Mouse (Mus musculus) limb, embryonic 13.5 days (tissue): Measurements from ENCODE around the gene Mtus2. TPM values are rescaled to one million over a fixed set of nuclear protein-coding genes. Genes with fewer than 3 reads are reported as not detected.
"Not testable (repeated sequence)": the region's sequence is repeated elsewhere in the genome, so short reads cannot be mapped to it uniquely, and the experiment has no call there.

Source experiments
- ATAC-seq: fragments of 200-750 bp; cut with Nextera tagmentation; 2 replicates; pipeline ENCODE4 v1.8.0; 2017; ENCODE audit warnings: low read depth, moderate number of reproducible peaks, moderate TSS enrichment; ENCODE audit not compliant: low FRiP score
- H3K27ac ChIP-seq: fragments of 300-500 bp; sonication (generic); 2 replicates; pipeline ENCODE4 v1.5.1; 2015; ENCODE audit warnings: inconsistent platforms, mild to moderate bottlenecking, moderate library complexity
- H3K27me3 ChIP-seq: fragments of 300-500 bp; sonication (generic); 2 replicates; pipeline ENCODE4 v1.6.1; 2015; ENCODE audit warnings: mild to moderate bottlenecking, inconsistent platforms
- H3K36me3 ChIP-seq: fragments of 300-500 bp; sonication (generic); 2 replicates; pipeline ENCODE4 v1.6.1; 2015; ENCODE audit warnings: inconsistent platforms, mild to moderate bottlenecking, moderate library complexity
- H3K4me1 ChIP-seq: fragments of 300-500 bp; sonication (generic); 2 replicates; pipeline ENCODE4 v1.6.1; 2015; ENCODE audit warnings: inconsistent platforms
- H3K4me2 ChIP-seq: fragments of 300-500 bp; sonication (generic); replicated peaks from 2 replicates; pipeline ENCODE4 v1.6.1; 2015; ENCODE audit warnings: inconsistent platforms, mild to moderate bottlenecking, moderate library complexity
- H3K4me3 ChIP-seq: fragments of 300-500 bp; sonication (generic); 2 replicates; pipeline ENCODE4 v1.5.1; 2015; ENCODE audit warnings: moderate library complexity, mild to moderate bottlenecking, inconsistent platforms
- H3K9ac ChIP-seq: fragments of 300-500 bp; sonication (generic); 2 replicates; pipeline ENCODE4 v1.6.1; 2015; ENCODE audit warnings: mild to moderate bottlenecking, inconsistent platforms
- H3K9me3 ChIP-seq: fragments of 300-500 bp; sonication (generic); 2 replicates; pipeline ENCODE4 v1.6.1; 2016; ENCODE audit warnings: inconsistent platforms
- WGBS: fragments of 180-500 bp; shearing (Covaris S2); methylation state at CpG from one replicate; pipeline ENCODE4 v1.1.7; 2015; 5-methylcytosine and 5-hydroxymethylcytosine counted together
- polyA plus RNA-seq: library from polyadenylated mRNA; unstranded; fragments of >200 nt; fragmentation: Nextera tagmentation; extraction: Ambion mirVana; gene quantifications from 2 replicates; pipeline ENCODE4 v1.2.1, GENCODE M21; 2015

Gene Mtus2
- polyA plus RNA-seq, 1 experiment from 2014 or later: 7.0 TPM

DNA sequence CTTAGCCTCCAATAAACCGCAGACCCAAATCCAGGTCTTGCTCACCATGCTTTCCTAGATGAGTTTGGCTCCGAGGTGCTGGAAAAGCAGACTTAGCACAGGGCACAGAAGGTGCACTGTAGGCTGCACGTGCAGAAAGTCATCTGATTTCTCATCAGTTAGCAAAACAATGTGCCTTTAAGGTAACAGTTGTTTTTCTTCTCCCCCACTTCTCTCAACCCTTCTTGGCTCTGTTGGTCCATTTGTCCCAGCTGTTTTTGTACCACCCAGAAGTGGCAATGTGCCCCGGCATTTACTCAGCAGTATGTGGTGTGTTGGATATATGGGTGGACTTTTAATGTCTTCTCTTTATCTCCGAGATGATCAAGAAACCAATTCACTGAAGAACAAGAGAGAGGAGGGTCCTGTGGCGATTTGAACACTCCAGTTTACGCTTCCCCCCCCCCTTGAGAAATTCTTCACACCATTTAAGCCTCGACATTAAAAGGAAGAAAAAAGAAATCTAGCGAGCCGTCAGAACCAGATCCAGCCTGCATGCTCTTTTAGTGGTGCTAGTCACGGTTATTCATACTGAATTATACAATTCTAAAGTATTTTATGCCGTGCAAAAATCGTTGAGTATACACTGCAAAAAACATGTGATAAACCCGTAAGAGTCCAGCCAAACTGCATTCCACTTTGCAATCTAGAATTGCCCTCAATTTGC lies 194.9 kb downstream of the Mtus2 start:
- H3K4me1 ChIP-seq: peaks cover 33% of the 10 kb centered on the region
- peaks cover 5% of the 10 kb centered on the region; the same call in 1 of the 2 replicates for H3K9me3 ChIP-seq
- no peak overlapping the region for H3K9ac ChIP-seq
- H3K4me3 ChIP-seq: no peak overlapping the region
- no peak overlapping the region; the same call in 1 of the 2 replicates for H3K4me2 ChIP-seq
- H3K27ac ChIP-seq: no peak overlapping the region
- H3K36me3 ChIP-seq: no peaks in the 10 kb centered on the region
- WGBS: 50% methylated on average over 14 of the region's 14 CpGs
- peaks cover 18% of the 10 kb centered on the region; the same call in 1 of the 2 replicates for H3K27me3 ChIP-seq
- ATAC-seq: no peak

DNA sequence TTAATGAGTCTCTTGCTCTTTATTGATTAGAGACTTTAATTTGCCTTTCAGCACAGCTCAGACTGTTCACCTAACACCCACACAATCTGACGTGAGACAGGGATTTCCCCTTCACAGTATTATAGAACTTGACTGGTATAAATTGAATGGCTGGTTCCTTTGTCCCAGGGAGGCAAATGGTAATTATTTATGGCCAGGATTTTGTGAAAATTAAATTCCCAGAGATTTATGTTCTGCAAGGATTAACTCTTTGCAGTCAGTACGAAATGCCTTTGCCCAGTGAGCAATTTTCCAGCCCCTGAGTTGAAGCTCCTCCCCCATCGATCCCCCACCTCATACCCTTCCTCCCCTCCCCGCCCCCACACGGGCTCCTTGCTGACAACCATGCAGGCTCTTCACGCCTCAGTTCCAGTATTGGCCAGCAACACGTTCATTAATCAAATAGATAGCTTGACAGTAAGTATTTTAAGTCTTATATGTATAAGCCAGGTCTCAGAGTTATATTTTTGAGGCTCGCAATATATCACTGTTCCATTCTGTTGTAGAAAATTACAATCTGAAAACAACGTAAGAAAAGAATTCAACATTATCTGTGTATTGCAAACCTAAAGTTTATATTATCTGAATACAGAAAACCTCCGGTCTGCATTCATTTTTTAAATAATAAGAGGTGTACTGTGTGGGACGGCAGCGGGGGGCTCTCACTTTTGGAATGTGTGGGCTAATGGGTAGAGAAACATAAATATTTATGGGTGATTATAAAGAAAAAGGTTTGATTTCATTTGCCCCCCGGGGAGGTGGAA lies 195.7 kb downstream of the Mtus2 start:
- Histone ChIP-seq H3K36me3 (no peaks in the 10 kb centered on the region), H3K4me3 (no peak overlapping the region), H3K4me2 (no peak overlapping the region; the same call in 1 of the 2 replicates), H3K27me3 (peaks cover 20% of the 10 kb centered on the region; the same call in 1 of the 2 replicates), H3K27ac (no peak overlapping the region), H3K9me3 (peaks cover 5% of the 10 kb centered on the region; the same call in 1 of the 2 replicates), H3K4me1 (peaks cover 35% of the 10 kb centered on the region), H3K9ac (no peak overlapping the region)
- no peak for ATAC-seq
- 45% methylated on average over 13 of the region's 13 CpGs for WGBS

DNA sequence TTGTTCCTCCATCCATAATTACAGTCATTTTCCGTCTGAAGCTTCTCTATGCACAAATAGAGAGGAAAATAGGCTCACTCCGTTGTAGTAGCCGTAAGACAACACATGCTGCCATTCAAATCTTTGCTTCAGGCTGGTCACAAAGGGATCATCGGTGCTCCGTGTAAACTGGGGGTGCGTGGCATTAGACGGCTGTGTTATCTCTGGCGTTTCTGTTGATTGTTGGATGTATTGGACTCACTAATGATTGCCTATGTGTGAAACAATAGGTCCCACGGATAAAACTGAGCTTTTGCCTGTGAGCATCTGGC lies 196.2 kb downstream of the Mtus2 start:
- Histone ChIP-seq H3K36me3 (no peaks in the 10 kb centered on the region), H3K4me1 (peaks cover 35% of the 10 kb centered on the region), H3K4me3 (no peak overlapping the region), H3K9ac (no peak overlapping the region), H3K27me3 (peaks cover 24% of the 10 kb centered on the region; the same call in 1 of the 2 replicates), H3K27ac (no peak overlapping the region), H3K4me2 (no peak overlapping the region), H3K9me3 (peaks cover 5% of the 10 kb centered on the region; the same call in 1 of the 2 replicates)
- ATAC-seq: no peak
- WGBS: 65% methylated on average over 9 of the region's 9 CpGs

DNA sequence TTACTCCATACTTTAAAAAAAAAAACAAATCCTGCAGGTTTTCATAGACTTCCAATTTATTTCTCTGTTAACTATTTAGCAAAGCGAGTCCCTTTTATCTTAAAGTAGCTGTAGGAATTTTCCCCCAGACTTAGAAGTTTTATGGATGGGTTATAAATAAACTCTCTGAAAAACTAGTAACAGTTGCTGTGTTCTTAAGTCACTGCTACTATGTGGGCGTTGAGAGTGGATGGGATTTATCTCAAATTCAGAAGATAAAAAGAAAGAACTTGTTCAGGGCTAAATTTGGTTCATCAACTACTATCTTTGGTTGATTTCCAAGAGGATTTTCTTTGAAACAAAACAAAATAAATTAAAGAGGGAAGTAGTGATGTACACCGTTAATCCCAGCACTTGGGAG lies 197.6 kb downstream of the Mtus2 start:
- no peak overlapping the region for H3K4me2 ChIP-seq
- no peak overlapping the region for H3K4me3 ChIP-seq
- no peaks in the 10 kb centered on the region for H3K9me3 ChIP-seq
- H3K9ac ChIP-seq: no peak overlapping the region
- no peak for ATAC-seq
- no peaks in the 10 kb centered on the region for H3K36me3 ChIP-seq
- 73% methylated on average over 3 of the region's 3 CpGs for WGBS
- H3K27ac ChIP-seq: no peak overlapping the region
- peaks cover 35% of the 10 kb centered on the region for H3K27me3 ChIP-seq
- H3K4me1 ChIP-seq: peaks cover 41% of the 10 kb centered on the region

DNA sequence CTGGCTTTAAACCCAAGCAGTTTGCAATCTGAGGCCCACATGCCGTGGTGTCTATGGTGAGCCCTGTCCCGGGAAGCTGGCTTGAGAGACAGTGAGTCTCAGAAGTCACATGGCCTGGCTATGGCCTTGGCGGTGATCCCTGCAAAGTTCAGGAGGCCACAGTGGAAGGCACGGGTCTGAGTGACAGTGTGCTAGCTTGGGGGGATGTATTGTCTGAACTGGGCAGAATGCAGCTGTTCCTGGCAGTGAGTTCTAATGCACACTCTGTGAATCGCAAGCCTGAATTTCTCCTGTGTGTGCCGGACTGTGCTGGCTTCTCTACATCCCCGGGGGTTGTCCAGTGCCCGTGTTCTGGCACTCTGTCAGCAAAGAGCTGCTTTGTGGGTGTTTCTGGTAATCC lies 202.2 kb downstream of the Mtus2 start:
- H3K4me1 ChIP-seq: peaks cover 28% of the 10 kb centered on the region
- no peak overlapping the region for H3K4me3 ChIP-seq
- no peak overlapping the region for H3K9ac ChIP-seq
- WGBS: 61% methylated on average over 8 of the region's 8 CpGs
- no peaks in the 10 kb centered on the region; the same call in 1 of the 2 replicates for H3K9me3 ChIP-seq
- ATAC-seq: no peak
- no peaks in the 10 kb centered on the region for H3K36me3 ChIP-seq
- peaks cover 36% of the 10 kb centered on the region for H3K27me3 ChIP-seq
- no peak overlapping the region for H3K27ac ChIP-seq
- no peak overlapping the region for H3K4me2 ChIP-seq

DNA sequence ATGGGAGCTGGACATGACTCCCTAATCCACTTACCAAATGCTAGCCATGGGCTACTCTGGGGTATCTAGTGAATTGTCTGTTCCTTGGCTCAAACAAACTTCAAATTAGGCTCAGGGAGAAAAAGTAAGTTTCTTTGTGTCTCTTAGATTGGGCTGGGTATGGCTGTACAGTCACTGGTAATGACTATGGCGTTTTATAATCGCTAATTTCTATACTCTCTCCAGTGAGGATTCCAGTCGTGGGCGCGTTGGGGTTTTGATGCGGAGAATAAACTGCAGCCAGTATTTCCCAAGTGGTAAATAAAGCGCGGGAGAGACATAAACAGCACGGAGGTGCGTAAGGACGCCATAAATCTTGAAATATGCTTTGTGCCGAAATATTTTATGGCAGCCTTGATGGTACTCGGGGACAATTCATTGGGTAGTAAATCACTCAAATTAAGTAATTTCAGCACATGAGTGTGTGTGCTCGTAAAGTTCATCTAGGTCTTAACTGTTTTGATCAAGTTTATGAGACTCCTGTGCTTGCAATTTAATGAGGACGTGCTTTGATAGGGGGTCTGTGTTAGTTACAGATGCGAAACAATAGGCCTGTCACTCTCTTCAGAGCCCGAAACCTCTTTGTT lies 203.5 kb downstream of the Mtus2 start:
- no peaks in the 10 kb centered on the region; the same call in 1 of the 2 replicates for H3K9me3 ChIP-seq
- no peaks in the 10 kb centered on the region for H3K36me3 ChIP-seq
- H3K4me1 ChIP-seq: peaks cover 24% of the 10 kb centered on the region
- WGBS: 15% methylated on average over 17 of the region's 17 CpGs
- H3K4me2 ChIP-seq: no peak overlapping the region
- no peak overlapping the region for H3K27ac ChIP-seq
- H3K4me3 ChIP-seq: no peak overlapping the region
- ATAC-seq: no peak
- H3K27me3 ChIP-seq: peaks cover 44% of the 10 kb centered on the region
- no peak overlapping the region for H3K9ac ChIP-seq

DNA sequence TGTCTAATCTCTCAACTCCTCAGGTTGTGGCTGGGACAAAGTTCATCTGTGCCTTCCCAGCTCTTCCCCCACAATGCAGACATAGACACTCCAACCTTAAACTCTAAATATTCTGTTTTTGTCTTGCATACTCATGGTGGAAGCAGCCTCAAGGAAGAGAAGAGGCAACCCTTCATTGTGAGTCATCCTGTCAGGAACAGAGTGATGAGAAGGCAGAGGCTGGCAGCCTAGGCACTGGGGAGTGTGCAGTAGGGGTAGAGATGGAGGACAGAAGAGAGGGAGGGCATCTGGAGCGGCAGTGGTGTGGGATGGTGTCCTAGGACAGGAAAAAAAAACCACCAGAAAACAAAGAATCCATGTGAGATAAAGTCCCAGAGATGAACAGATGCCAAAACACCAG lies 208.0 kb downstream of the Mtus2 start:
- H3K27me3 ChIP-seq: peaks cover 31% of the 10 kb centered on the region
- 0 out of 2 replicates have a peak, but pooled peaks cover 4% of the 10 kb centered on the region for H3K4me1 ChIP-seq
- H3K27ac ChIP-seq: no peak overlapping the region
- H3K4me3 ChIP-seq: no peak overlapping the region
- 72% methylated on average over 1 of the region's 1 CpGs for WGBS
- H3K9ac ChIP-seq: no peak overlapping the region
- no peaks in the 10 kb centered on the region; the same call in 1 of the 2 replicates for H3K9me3 ChIP-seq
- ATAC-seq: no peak
- H3K4me2 ChIP-seq: no peak overlapping the region
- H3K36me3 ChIP-seq: no peaks in the 10 kb centered on the region

DNA sequence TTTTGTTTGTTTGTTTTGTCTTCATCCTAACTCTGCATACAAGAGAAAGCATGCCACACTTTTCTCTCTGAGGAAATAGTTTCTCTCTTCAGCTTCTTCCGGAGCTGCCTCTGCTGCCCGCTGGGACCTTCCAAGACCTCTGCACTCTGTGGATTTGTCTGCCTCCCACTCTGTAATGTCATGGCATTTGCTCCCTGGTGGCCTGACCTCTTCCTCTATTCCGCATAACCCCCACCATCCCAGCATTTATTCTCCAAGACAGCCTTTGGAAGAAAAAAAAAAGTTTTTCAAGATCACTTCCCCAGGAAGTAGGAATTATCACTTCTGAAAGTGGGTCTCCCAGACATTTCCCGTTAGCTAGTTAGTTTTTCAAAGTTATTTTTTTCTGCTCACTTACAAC lies 218.0 kb downstream of the Mtus2 start:
- 49% methylated on average over 4 of the region's 4 CpGs for whole genome bisulfite sequencing
- Histone ChIP-seq H3K9ac (no peak overlapping the region), H3K4me1 (no peaks in the 10 kb centered on the region), H3K27me3 (no peaks in the 10 kb centered on the region), H3K4me3 (no peak overlapping the region), H3K4me2 (no peak overlapping the region), H3K36me3 (no peaks in the 10 kb centered on the region), H3K9me3 (0 out of 2 replicates have a peak, but pooled peaks cover 8% of the 10 kb centered on the region), H3K27ac (no peak overlapping the region)
- no peak for ATAC-seq

DNA sequence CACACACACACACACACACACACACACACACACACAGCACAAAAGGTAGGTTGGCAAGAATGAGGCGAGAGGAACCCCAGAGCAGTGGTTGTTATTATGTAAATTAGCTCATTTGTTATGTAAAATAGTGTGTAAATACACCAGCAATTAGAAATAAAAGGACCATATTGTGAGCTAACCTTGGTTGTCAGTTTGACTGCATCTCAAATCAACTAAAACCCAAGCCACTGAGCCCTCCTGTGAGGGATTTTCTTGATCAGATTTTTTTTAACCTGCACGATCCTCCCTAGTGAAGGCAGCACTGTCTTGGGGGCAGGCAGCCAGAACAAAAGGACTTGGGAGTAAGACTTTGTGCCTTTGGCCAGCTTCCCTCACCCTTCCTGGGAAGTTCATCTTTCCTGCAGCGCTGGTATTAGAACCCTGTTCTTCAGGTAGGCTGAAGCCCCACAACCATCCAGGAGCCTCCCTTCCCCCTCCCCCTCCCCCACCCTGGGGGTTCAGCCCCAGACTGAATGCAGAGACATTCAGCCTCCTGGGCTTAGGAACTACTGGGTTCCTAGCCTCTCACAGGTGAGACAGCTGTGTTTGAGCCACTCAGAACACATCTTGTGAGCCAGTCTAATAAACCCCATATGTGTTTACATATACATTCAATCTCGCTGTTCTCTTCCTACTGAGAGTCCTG lies 218.8 kb downstream of the Mtus2 start:
- no peak for ATAC-seq
- Histone ChIP-seq H3K36me3 (no peaks in the 10 kb centered on the region), H3K4me3 (no peak overlapping the region), H3K9ac (no peak overlapping the region), H3K27ac (no peak overlapping the region), H3K27me3 (no peaks in the 10 kb centered on the region), H3K4me1 (no peaks in the 10 kb centered on the region), H3K4me2 (no peak overlapping the region), H3K9me3 (0 out of 2 replicates have a peak, but pooled peaks cover 8% of the 10 kb centered on the region)
- 72% methylated on average over 4 of the region's 4 CpGs for whole genome bisulfite sequencing

DNA sequence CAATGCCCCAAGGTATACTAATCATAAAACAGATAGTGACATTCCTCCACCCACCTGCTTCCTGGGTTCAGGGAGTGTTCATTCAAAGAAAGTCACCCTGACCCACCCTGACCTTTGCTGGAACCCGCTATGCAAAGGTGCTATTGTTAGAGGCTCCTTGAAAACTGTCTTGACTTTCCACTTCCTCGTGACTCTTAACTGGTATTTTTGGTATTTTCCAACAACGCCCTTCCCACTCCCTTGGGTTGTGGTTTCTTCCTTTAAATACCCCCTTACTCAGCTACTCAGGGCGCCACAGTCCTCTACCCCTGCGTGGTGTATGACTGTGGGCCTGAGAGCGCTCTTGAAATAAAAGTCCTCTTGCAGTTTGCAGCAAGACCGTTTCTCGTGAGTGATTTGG lies 219.4 kb downstream of the Mtus2 start:
- not testable (repeated sequence) for H3K9ac ChIP-seq, H3K27ac ChIP-seq, H3K4me1 ChIP-seq, H3K9me3 ChIP-seq, ATAC-seq, H3K36me3 ChIP-seq, H3K4me3 ChIP-seq, H3K4me2 ChIP-seq, H3K27me3 ChIP-seq
- WGBS: 87% methylated on average over 8 of the region's 8 CpGs

DNA sequence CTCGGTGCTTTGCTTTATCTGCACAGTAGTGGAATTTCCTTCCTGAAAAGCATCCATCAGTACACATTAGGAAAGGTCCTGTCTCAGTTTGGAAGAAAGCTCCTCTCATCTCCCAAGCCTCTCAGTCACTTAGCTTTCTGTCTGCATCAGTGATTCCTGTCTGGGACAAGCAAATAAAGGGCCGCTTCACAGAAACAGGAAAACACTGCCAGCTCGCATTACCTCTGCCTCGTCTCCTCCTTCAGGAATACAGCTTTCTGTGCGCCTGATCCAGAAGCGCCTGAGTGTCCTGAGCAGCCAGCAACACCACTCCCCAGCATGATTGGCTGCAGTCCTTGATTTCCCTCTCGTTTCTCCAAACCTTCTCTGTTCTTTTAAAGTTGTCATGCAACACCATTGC lies 222.1 kb downstream of the Mtus2 start:
- Histone ChIP-seq H3K9ac (no peak overlapping the region), H3K27ac (no peak overlapping the region), H3K4me2 (no peak overlapping the region), H3K4me3 (no peak overlapping the region), H3K27me3 (0 out of 2 replicates have a peak, but pooled peaks cover 5% of the 10 kb centered on the region), H3K9me3 (0 out of 2 replicates have a peak, but pooled peaks cover 8% of the 10 kb centered on the region), H3K4me1 (no peaks in the 10 kb centered on the region), H3K36me3 (no peaks in the 10 kb centered on the region)
- WGBS: 76% methylated on average over 7 of the region's 7 CpGs
- no peak for ATAC-seq
